Mouse (Mus musculus) small intestine, adult 2 months (tissue): ENCODE data around the gene Bola1.

Experiments used
- CTCF ChIP-seq: fragments of 200-500 bp; IDR thresholded peaks from 2 replicates; pipeline ENCODE4 v1.5.1; 2012; ENCODE audit warnings: low read depth, mild to moderate bottlenecking, control low read depth, inconsistent platforms, low read length, moderate library complexity, mixed read lengths; ENCODE audit not compliant: insufficient replicate concordance, insufficient read length; ENCODE audit errors: extremely low read depth
- POLR2A ChIP-seq: fragments of 200-500 bp; IDR thresholded peaks from 2 replicates; pipeline ENCODE4 v1.6.1; 2012; ENCODE audit warnings: low read depth, mild to moderate bottlenecking, control low read depth, inconsistent platforms, low read length, moderate library complexity

GRCm38 (mm10) chr3:96240799-96241197, 21.3 kb upstream of the Bola1 start:
- TF ChIP-seq CTCF (no peak), POLR2A (no peak)
